Mouse (Mus musculus) liver, embryonic 11.5 days (tissue): ENCODE data around the gene Zkscan6. TPM values are rescaled to one million over a fixed set of nuclear protein-coding genes. Genes with fewer than 3 reads are reported as not detected.

ENCODE experiments used
- ATAC-seq: fragments of 200-750 bp; cut with Nextera tagmentation; replicated peaks from 2 replicates; pipeline ENCODE4 v1.8.0; 2017; ENCODE audit warnings: moderate number of reproducible peaks, mild to moderate bottlenecking, moderate TSS enrichment, moderate library complexity; ENCODE audit not compliant: low FRiP score
- DNase-seq: peaks from one replicate; pipeline ENCODE4 v3.0.0-alpha.2; 2017; ENCODE audit warnings: low spot score
- H3K27ac ChIP-seq: fragments of 300-500 bp; sonication (generic); 2 replicates; pipeline ENCODE4 v1.5.1; 2014; ENCODE audit warnings: mild to moderate bottlenecking, low read depth, low read length, control low read depth
- H3K27me3 ChIP-seq: fragments of 300-500 bp; sonication (generic); replicated peaks from 2 replicates; pipeline ENCODE4 v1.6.1; 2014; ENCODE audit warnings: low read length, mixed read lengths; ENCODE audit not compliant: control insufficient read depth, insufficient read depth
- H3K36me3 ChIP-seq: fragments of 300-500 bp; sonication (generic); 2 replicates; pipeline ENCODE4 v1.6.1; 2014; ENCODE audit warnings: mild to moderate bottlenecking, low read length, moderate library complexity, mixed read lengths; ENCODE audit not compliant: control insufficient read depth, insufficient read depth
- H3K4me1 ChIP-seq: fragments of 300-500 bp; sonication (generic); replicated peaks from 2 replicates; pipeline ENCODE4 v1.6.1; 2014; ENCODE audit warnings: low read length, mixed read lengths; ENCODE audit not compliant: control insufficient read depth, insufficient read depth
- H3K4me2 ChIP-seq: fragments of 300-500 bp; sonication (generic); 2 replicates; pipeline ENCODE4 v1.6.1; 2014; ENCODE audit warnings: mild to moderate bottlenecking, control low read depth, moderate library complexity
- H3K4me3 ChIP-seq: fragments of 300-500 bp; sonication (generic); 2 replicates; pipeline ENCODE4 v1.5.1; 2014; ENCODE audit warnings: low read depth, low read length, control low read depth
- H3K9ac ChIP-seq: fragments of 300-500 bp; sonication (generic); 2 replicates; pipeline ENCODE4 v1.6.1; 2014; ENCODE audit warnings: low read depth, low read length, control low read depth
- H3K9me3 ChIP-seq: fragments of 300-500 bp; sonication (generic); 2 replicates; pipeline ENCODE4 v1.6.1; 2016; ENCODE audit warnings: low read length, inconsistent platforms, mixed read lengths; ENCODE audit not compliant: control insufficient read depth
- WGBS: fragments of 180-500 bp; shearing (Covaris S2); extraction: QIAGEN DNeasy Blood & Tissue Kit; methylation state at CpG from one replicate; pipeline ENCODE4 v1.1.7; 2014; 5-methylcytosine and 5-hydroxymethylcytosine counted together
- polyA plus RNA-seq: library from polyadenylated mRNA; unstranded; fragments of >200 nt; fragmentation: Nextera tagmentation; extraction: Ambion mirVana; gene quantifications from 2 replicates; pipeline ENCODE4 v1.2.1, GENCODE M21; 2014

The Zkscan6 gene
- polyA plus RNA-seq = 10.9 and 12.0 TPM in 2 replicates

DNA sequence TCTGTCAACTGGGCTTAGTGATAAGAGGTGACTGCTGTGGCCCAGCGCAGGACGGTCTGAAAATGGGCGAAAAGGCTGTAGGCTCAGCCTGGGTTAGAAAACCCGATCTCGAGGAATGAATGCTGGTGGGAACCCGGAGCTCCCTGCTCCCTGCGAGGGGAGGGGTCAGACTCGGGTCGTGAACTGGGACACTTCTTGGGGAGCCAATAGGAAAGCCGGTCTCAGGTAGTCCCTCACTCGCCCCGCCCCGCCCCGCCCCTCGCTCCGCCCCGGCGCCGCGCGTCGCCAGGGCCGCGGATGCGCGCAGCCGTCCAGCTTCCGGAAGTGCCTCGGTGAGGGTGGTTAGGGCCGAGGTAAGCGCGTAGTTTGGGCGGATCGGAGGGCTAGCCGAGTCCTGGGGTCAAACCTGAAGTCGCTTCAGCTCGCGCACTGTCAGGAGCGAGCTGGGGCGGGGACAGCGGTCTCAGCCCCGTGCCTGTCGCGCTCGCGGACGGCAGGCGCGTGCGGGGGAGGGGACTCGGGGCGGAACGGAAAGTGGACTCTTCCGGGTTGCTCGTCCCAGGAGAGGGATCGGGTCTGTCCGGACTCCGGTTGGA, at the start of gene Zkscan6:
Gene Zkscan6, plus strand, starts transcription at position 267 of the 596 bp plus-strand sequence.
- DNase-seq (peak; percentile 94), ATAC-seq (peak; percentile 97)
- no peaks in the 10 kb centered on the region; the same call in 1 of the 2 replicates for H3K4me1 ChIP-seq
- H3K27ac ChIP-seq = peak within 1 kb of the TSS; percentile 97
- peak within 1 kb of the TSS; percentile 83 for H3K9ac ChIP-seq
- H3K9me3 ChIP-seq = no peaks in the 10 kb centered on the region
- H3K4me3 ChIP-seq = peak within 1 kb of the TSS; percentile 83
- peak within 1 kb of the TSS; percentile 93 for H3K4me2 ChIP-seq
- H3K36me3 ChIP-seq = no peaks in the 10 kb centered on the region
- H3K27me3 ChIP-seq = no peaks in the 10 kb centered on the region
- WGBS = under 1% methylated on average over 55 of the region's 58 CpGs

DNA sequence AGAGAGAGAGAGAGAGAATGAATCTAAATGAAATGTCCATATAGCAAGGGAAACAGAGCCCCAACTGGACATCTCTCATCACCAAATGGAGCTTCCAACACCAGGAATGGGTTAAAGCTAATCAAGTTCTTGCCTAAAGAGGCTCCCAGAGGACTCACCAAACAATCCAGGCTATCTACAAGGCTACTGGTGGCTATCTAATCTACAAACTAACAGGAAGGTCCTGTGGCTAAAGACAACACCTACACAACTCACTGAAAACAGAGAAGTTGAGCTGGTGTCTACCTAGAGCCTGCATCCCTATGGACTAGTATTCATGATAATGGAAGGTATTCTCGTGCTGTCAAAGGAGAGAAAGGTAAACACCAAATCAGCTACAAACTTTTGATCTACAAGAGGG, 47.6 kb upstream of the Zkscan6 start:
- no peak overlapping the region for H3K27ac ChIP-seq
- DNase-seq = no peak
- no peaks in the 10 kb centered on the region for H3K9me3 ChIP-seq
- 69% methylated on average over 1 of the region's 1 CpGs for WGBS
- no peaks in the 10 kb centered on the region for H3K27me3 ChIP-seq
- H3K4me1 ChIP-seq = 0 out of 2 replicates have a peak, but pooled peaks cover 2% of the 10 kb centered on the region
- H3K4me3 ChIP-seq = no peak overlapping the region
- H3K36me3 ChIP-seq = no peaks in the 10 kb centered on the region
- H3K9ac ChIP-seq = no peak overlapping the region
- no peak for ATAC-seq
- H3K4me2 ChIP-seq = no peak overlapping the region

DNA sequence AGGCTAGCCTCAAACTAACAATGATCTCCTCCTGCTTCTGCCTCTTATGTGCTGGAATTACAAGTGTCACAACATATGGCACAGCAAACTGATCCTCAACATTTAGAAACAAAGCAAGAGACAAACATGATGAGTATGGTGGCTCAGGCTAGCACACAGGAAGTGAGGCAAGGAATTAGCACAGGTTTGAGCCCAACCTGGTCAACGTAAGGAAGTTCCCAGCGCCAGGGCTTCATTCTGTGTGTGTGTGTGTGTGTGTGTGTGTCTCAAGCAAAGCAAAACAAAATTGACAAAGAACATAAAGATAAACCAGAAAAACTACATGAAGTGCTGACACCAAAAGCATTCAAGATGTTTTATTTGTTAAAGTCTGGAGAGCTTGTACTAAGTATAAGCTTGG, 46.1 kb upstream of the Zkscan6 start:
- no peak for DNase-seq
- Histone ChIP-seq H3K27me3 (no peaks in the 10 kb centered on the region), H3K9me3 (no peaks in the 10 kb centered on the region), H3K36me3 (no peaks in the 10 kb centered on the region), H3K27ac (no peak overlapping the region), H3K4me3 (no peak overlapping the region), H3K9ac (no peak overlapping the region), H3K4me2 (no peak overlapping the region), H3K4me1 (0 out of 2 replicates have a peak, but pooled peaks cover 2% of the 10 kb centered on the region)
- no peak for ATAC-seq
- WGBS = 90% methylated on average over 2 of the region's 2 CpGs

DNA sequence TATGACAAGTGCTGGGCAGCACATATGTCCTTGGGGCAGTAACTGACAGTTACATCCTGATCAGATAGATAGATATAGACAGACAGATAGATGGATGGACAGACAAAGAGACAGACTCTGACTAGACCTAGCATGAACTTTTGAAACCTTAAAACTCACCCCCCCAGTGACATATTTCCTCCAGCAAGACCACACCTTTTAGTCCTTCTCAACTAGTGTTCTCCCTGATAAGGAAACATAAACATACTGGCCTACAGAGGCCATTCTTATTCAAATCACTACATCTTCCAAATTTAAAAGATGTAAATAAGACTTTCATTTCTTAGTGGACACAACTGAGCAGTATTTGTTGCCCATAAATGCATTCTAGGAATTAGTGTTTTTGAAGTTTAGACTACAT, 38.5 kb upstream of the Zkscan6 start:
- DNase-seq = no peak
- Histone ChIP-seq H3K4me1 (peaks cover 28% of the 10 kb centered on the region), H3K4me2 (no peak overlapping the region)

DNA sequence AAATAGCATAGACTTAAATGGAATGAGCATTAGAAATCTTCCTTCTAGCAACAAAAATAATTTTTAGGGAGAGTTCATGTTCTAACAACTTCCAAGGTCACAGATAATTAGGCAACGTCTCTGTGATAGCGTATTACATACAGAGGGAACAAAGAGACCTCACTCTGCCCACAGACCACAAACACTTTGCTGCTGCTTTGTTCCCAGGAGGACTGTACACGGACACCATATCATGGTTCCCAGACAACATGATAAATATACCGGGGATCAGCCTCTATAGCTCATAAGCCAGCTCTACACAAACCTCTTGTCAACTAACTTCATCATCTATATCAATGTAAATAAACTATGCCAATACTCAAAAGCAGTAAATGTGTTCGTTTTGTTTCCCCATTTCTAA, 37.0 kb upstream of the Zkscan6 start:
- DNase-seq (no peak), ATAC-seq (no peak)
- Histone ChIP-seq H3K36me3 (no peaks in the 10 kb centered on the region), H3K9ac (no peak overlapping the region), H3K4me3 (no peak overlapping the region), H3K4me2 (no peak overlapping the region), H3K27ac (no peak overlapping the region; the same call in 1 of the 2 replicates), H3K9me3 (no peaks in the 10 kb centered on the region), H3K4me1 (peaks cover 37% of the 10 kb centered on the region), H3K27me3 (no peaks in the 10 kb centered on the region)
- WGBS = 44% methylated on average over 5 of the region's 5 CpGs

More for the DNA sequence above, 38.5 kb upstream of the Zkscan6 start:
- H3K9ac ChIP-seq = no peak overlapping the region
- H3K36me3 ChIP-seq = no peaks in the 10 kb centered on the region
- H3K27me3 ChIP-seq = no peaks in the 10 kb centered on the region
- H3K27ac ChIP-seq = no peak overlapping the region
- ATAC-seq = no peak; the same call in 1 of the 2 replicates
- no peak overlapping the region for H3K4me3 ChIP-seq
- no peaks in the 10 kb centered on the region for H3K9me3 ChIP-seq

DNA sequence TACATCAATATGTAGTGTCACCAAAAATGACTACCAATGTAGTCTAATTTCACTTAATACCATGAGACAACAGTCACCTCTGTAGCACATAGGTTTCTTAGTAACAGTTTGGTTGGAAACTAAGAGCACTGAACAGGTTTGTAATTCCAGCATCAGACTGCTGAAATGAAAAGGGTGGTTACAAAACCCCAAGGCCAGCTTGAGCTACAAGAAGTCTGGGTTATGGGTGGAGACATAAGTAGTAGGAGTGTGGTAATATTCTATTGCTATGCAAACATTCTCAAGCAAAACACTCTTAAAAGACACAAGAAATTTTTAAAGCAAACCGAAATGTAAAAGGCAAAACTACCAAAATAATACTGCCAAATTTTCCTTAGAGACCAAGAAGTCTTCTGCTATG, 35.4 kb upstream of the Zkscan6 start:
- Histone ChIP-seq H3K9me3 (no peaks in the 10 kb centered on the region), H3K9ac (no peak overlapping the region), H3K4me2 (no peak overlapping the region), H3K4me3 (no peak overlapping the region), H3K36me3 (no peaks in the 10 kb centered on the region), H3K27ac (no peak overlapping the region), H3K4me1 (peaks cover 40% of the 10 kb centered on the region), H3K27me3 (no peaks in the 10 kb centered on the region)
- WGBS = 90% methylated on average over 1 of the region's 1 CpGs
- ATAC-seq (no peak), DNase-seq (no peak)

DNA sequence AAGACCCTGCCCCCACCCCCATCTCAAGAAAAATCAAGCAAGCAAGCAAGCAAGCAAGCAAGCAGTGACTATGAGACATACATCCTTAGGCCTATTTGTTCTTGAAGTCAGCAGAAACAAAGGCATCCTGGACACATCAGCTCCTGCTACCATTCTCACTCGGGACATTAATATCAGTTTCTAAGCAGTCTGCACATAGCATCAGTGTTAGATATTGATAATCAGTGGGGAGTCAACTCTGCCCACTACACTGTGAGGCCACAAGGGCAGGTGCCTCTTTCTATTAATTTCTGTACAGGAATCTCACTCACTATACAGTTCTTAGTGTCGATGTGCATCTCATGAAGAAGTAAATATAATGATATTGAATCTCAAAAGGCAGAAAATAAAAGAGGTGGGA, 33.4 kb upstream of the Zkscan6 start:
- peak; percentile 92 for ATAC-seq
- peaks cover 45% of the 10 kb centered on the region for H3K4me1 ChIP-seq
- peak overlapping the region; percentile 80 for H3K27ac ChIP-seq
- H3K9me3 ChIP-seq = no peaks in the 10 kb centered on the region
- peak overlapping the region; percentile 59 for H3K4me2 ChIP-seq
- H3K27me3 ChIP-seq = no peaks in the 10 kb centered on the region
- H3K36me3 ChIP-seq = no peaks in the 10 kb centered on the region
- WGBS = 65% methylated on average over 2 of the region's 2 CpGs
- no peak for DNase-seq
- 0 out of 2 replicates have a peak overlapping the region, but pooled peaks have one; percentile 38 for H3K9ac ChIP-seq
- no peak overlapping the region for H3K4me3 ChIP-seq

DNA sequence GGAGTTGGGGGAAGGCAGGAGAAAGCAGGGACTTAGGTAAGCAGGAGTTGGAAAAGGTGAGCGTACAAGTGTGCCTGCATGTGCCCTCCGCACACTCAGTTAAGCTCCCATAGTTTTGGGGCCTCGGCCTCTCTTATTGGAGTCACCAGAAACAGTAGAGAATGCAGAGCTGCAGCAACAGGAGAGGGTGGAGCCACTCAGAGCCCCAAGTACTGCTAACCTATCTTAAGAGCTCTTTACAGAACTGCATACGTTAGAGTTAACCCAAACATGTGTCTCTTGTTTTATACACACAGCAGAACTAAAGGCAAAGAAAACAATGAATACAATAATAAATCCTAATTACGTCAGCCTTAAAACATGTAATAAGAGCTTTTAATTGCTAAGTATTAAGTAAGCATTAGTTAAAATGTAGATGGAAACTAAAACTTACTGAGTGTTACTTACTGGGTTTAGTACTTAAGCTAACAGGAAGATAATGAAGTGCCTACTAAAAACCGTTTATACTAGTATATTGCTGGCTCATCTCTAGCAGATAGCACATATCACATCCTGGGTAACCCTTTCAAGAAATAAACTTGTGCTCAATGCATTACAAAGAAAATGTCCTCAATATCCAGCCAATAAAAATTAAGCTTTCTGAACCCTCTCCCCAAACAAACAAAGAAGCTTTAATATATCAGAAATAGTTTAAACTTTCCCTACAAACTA, 32.9 kb upstream of the Zkscan6 start:
- H3K9ac ChIP-seq = 0 out of 2 replicates have a peak overlapping the region, but pooled peaks have one; percentile 38
- ATAC-seq = peak; percentile 87
- WGBS = 60% methylated on average over 6 of the region's 6 CpGs

More for the DNA sequence above, 32.9 kb upstream of the Zkscan6 start:
- H3K9me3 ChIP-seq = no peaks in the 10 kb centered on the region
- no peaks in the 10 kb centered on the region for H3K27me3 ChIP-seq
- no peak for DNase-seq
- H3K36me3 ChIP-seq = no peaks in the 10 kb centered on the region
- H3K4me1 ChIP-seq = peaks cover 42% of the 10 kb centered on the region
- peak overlapping the region; percentile 80 for H3K27ac ChIP-seq
- no peak overlapping the region for H3K4me3 ChIP-seq
- H3K4me2 ChIP-seq = peak overlapping the region; percentile 59
